Comparison of ENCODE assay signal across 14 mouse cellular contexts in genomic region chr17:5959096-5959495, GRCm38 (mm10). TPM values are rescaled to one million over a fixed set of nuclear protein-coding genes. Genes with fewer than 3 reads are reported as not detected.
DNase-seq lines count a peak whose midpoint lies in the region; ATAC-seq and TF ChIP-seq lines count a peak whose summit lies in the region.
"Had no signal": no experiment of that assay in that cellular context is flagged by ENCODE, and none has a peak within 500 bp of the region (broad histone marks: within the 10 kb centered on the region; RNA-seq: fewer than 3 reads in every experiment).

No protein-coding gene starts in this region.

- WGBS in lung, embryonic 15.5 days = 40% methylated on average over 7 of the region's 7 CpGs
- 45% methylated on average over 7 of the region's 7 CpGs for WGBS in intestine, embryonic 15.5 days
- WGBS in stomach, embryonic 16.5 days = 42% methylated on average over 7 of the region's 7 CpGs
- WGBS in hindbrain, embryonic 14.5 days = 76% methylated on average over 7 of the region's 7 CpGs

- no peak for TF ChIP-seq CTCF in gastrocnemius, adult 2 months (IDR thresholded peaks at IDR 0.05)

- intact Hi-C loops in gastrocnemius, adult 2 months (cut with DNase I) = no loop called here

- peak overlapping the region; percentile 66 for H3K27ac ChIP-seq in gastrocnemius, adult 2 months
- H3K27ac ChIP-seq in lung, embryonic 15.5 days = peak overlapping the region; percentile 76
- peak overlapping the region; percentile 72 for H3K27ac ChIP-seq in intestine, embryonic 15.5 days
- peak overlapping the region; percentile 87 for H3K27ac ChIP-seq in stomach, embryonic 16.5 days (ENCODE audit: low read length)
- H3K27ac ChIP-seq in hindbrain, embryonic 14.5 days = no peak overlapping the region
- H3K27ac ChIP-seq: forebrain, embryonic 13.5 days; liver, embryonic 13.5 days had no signal

- H3K4me1 ChIP-seq in lung, embryonic 15.5 days = peaks cover 25% of the 10 kb centered on the region
- peaks cover 22% of the 10 kb centered on the region for H3K4me1 ChIP-seq in intestine, embryonic 15.5 days (replicated peaks)
- peaks cover 43% of the 10 kb centered on the region for H3K4me1 ChIP-seq in stomach, embryonic 16.5 days (ENCODE audit: control insufficient read depth, insufficient read depth, low read length)
- H3K4me1 ChIP-seq in hindbrain, embryonic 14.5 days (replicated peaks; ENCODE audit: control insufficient read depth, insufficient read depth, low read length) = no peaks in the 10 kb centered on the region
- H3K4me1 ChIP-seq: forebrain, embryonic 13.5 days had no signal

- no peak overlapping the region for H3K4me3 ChIP-seq in gastrocnemius, adult 2 months
- H3K4me3 ChIP-seq in lung, embryonic 15.5 days = no peak overlapping the region
- no peak overlapping the region for H3K4me3 ChIP-seq in intestine, embryonic 15.5 days (replicated peaks)
- H3K4me3 ChIP-seq in stomach, embryonic 16.5 days (replicated peaks; ENCODE audit: low read length) = peak overlapping the region; percentile 22
- H3K4me3 ChIP-seq in hindbrain, embryonic 14.5 days (replicated peaks; ENCODE audit: low read length) = no peak overlapping the region
- H3K4me3 ChIP-seq: forebrain, embryonic 13.5 days; liver, embryonic 13.5 days had no signal

- H3K36me3 ChIP-seq in lung, embryonic 15.5 days = no peaks in the 10 kb centered on the region
- H3K36me3 ChIP-seq in intestine, embryonic 15.5 days = no peaks in the 10 kb centered on the region
- no peaks in the 10 kb centered on the region for H3K36me3 ChIP-seq in stomach, embryonic 16.5 days (ENCODE audit: control insufficient read depth, insufficient read depth, low read length)
- no peaks in the 10 kb centered on the region for H3K36me3 ChIP-seq in hindbrain, embryonic 14.5 days (replicated peaks; ENCODE audit: control insufficient read depth, insufficient read depth)
- H3K36me3 ChIP-seq: liver, embryonic 13.5 days had no signal

- DNase-seq in gastrocnemius, adult 2 months = no peak
- DNase-seq in gastrocnemius, postnatal 25 days = no peak
- DNase-seq in lung, postnatal 10 days = no peak
- no peak for DNase-seq in c-Kit-positive CD71-positive TER-119-positive erythroid progenitor cells, embryonic 14.5 days (ENCODE audit: low spot score)
- no peak for DNase-seq in hindbrain, embryonic 14.5 days (ENCODE audit: low spot score)
- DNase-seq: cerebellum, adult 2 months; gastrocnemius, postnatal 36 days; liver, embryonic 13.5 days; right cerebral cortex, postnatal 4 days; thymus, adult 18-20 months had no signal

- peak; percentile 41; the same call in 1 of the 2 replicates for ATAC-seq in lung, embryonic 15.5 days (ENCODE audit: borderline replicate concordance, extremely low read depth, low FRiP score, low TSS enrichment)
- ATAC-seq in intestine, embryonic 15.5 days = peak; percentile 81
- peak; percentile 74 for ATAC-seq in stomach, embryonic 16.5 days (ENCODE audit: insufficient read depth, low FRiP score)
- ATAC-seq in hindbrain, embryonic 14.5 days (ENCODE audit: low FRiP score) = no peak
- ATAC-seq: forebrain, embryonic 13.5 days had no signal

- no peaks in the 10 kb centered on the region for H3K27me3 ChIP-seq in lung, embryonic 15.5 days
- no peaks in the 10 kb centered on the region for H3K27me3 ChIP-seq in intestine, embryonic 15.5 days (replicated peaks)
- H3K27me3 ChIP-seq in stomach, embryonic 16.5 days (ENCODE audit: control insufficient read depth, insufficient read depth, low read length) = no peaks in the 10 kb centered on the region
- H3K27me3 ChIP-seq in hindbrain, embryonic 14.5 days (ENCODE audit: control insufficient read depth, insufficient read depth, low read length) = no peaks in the 10 kb centered on the region
- H3K27me3 ChIP-seq: forebrain, embryonic 13.5 days; liver, embryonic 13.5 days had no signal

- H3K9ac ChIP-seq in lung, embryonic 15.5 days = 0 out of 2 replicates have a peak overlapping the region, but pooled peaks have one; percentile 1
- 0 out of 2 replicates have a peak overlapping the region, but pooled peaks have one; percentile 1 for H3K9ac ChIP-seq in intestine, embryonic 15.5 days
- H3K9ac ChIP-seq in stomach, embryonic 16.5 days (ENCODE audit: low read length) = peak overlapping the region; percentile 29
- no peak overlapping the region for H3K9ac ChIP-seq in hindbrain, embryonic 14.5 days
- H3K9ac ChIP-seq: forebrain, embryonic 13.5 days; liver, embryonic 13.5 days had no signal

- peak overlapping the region; percentile 14 for H3K4me2 ChIP-seq in lung, embryonic 15.5 days
- H3K4me2 ChIP-seq in intestine, embryonic 15.5 days (replicated peaks) = peak overlapping the region; percentile 26
- H3K4me2 ChIP-seq in stomach, embryonic 16.5 days (ENCODE audit: low read depth, low read length) = peak overlapping the region; percentile 35
- H3K4me2 ChIP-seq in hindbrain, embryonic 14.5 days (replicated peaks) = no peak overlapping the region
- H3K4me2 ChIP-seq: forebrain, embryonic 13.5 days; liver, embryonic 13.5 days had no signal

- H3K9me3 ChIP-seq in lung, embryonic 15.5 days = no peaks in the 10 kb centered on the region
- H3K9me3 ChIP-seq in intestine, embryonic 15.5 days = no peaks in the 10 kb centered on the region
- no peaks in the 10 kb centered on the region for H3K9me3 ChIP-seq in stomach, embryonic 16.5 days (replicated peaks; ENCODE audit: control insufficient read depth, low read length)
- no peaks in the 10 kb centered on the region for H3K9me3 ChIP-seq in hindbrain, embryonic 14.5 days (ENCODE audit: control insufficient read depth, low read length)
- H3K9me3 ChIP-seq: forebrain, embryonic 13.5 days; liver, embryonic 13.5 days had no signal

RNA-seq across cellular contexts. Expression of gene Synj2, which starts 18.0 kb away (rescaled TPM):
- 10 to 100 TPM; 26.3 to 36.9 TPM for total RNA-seq in gastrocnemius, adult 2 months (2021)
- total RNA-seq in gastrocnemius, postnatal 25 days (2021) = 10 to 100 TPM; 35.8 to 48.7 TPM
- 3.3 and 3.4 TPM in 2 replicates for polyA plus RNA-seq in lung, embryonic 15.5 days (2015; fragmentation: Nextera tagmentation; extraction: Ambion mirVana)
- polyA plus RNA-seq in intestine, embryonic 15.5 days (2015; fragmentation: Nextera tagmentation; extraction: Ambion mirVana) = 4.8 and 4.9 TPM in 2 replicates
- 6.4 and 6.7 TPM in 2 replicates for polyA plus RNA-seq in stomach, embryonic 16.5 days (2015; fragmentation: Nextera tagmentation; extraction: Ambion mirVana)
- polyA plus RNA-seq in hindbrain, embryonic 14.5 days (2014; fragmentation: Nextera tagmentation; extraction: Ambion mirVana) = 1.3 and 1.9 TPM in 2 replicates
